Mouse (Mus musculus) c-Kit-negative CD71-positive TER-119-positive erythroid progenitor cells, embryonic 14.5 days (primary cell): ENCODE measurements at regions not wholly inside any gene's neighbourhood (a gene's known extent, or its start where the extent isn't known, plus 50 kb on each side); places are given as distances from the start of the nearest gene placed in this dataset.

Experiments used
- DNase-seq: peaks from one replicate; pipeline ENCODE4 v3.0.0-alpha.2; 2013; ENCODE audit warnings: low read depth, low spot score

DNA sequence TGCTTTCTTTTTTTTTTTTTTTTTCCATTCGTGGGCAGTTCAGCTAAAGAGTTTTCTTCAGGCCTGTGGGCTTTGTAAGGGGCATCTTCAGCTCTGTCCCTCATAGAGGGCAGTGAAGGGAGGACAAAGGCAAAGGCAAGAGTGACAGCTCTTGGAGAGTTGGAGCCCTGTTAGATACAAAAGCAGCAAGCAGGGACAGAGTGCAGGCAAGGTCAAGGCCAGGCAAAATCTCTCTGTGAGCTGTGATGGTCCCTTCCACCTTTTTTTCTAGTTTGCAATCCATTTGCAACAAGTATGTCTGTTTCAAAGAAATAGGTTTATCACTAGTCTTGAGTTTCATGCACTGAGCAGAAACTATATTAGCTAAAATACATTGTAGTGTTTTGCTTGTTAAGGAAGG is 86.2 kb upstream of the P2ry1 start:
- DNase-seq, result no peak

DNA sequence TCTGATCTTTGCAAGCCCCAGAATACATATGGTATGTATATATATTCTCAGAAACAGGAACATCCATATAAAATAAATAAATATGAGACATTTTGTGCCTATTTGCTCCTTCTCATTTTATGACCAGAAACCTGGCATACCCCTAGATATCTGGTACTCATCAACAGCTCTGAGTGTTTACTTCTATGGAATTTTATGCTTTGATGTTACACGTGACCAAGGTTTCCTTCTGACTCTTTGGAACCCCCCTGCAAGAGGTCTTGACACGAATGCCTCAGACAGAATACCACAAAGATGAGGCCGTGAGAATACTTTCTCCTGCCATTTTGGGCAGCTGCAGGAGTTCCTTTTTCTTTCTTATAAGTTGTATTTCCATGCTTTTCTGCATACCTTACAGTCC is 85.3 kb upstream of the P2ry1 start:
- no peak for DNase-seq

DNA sequence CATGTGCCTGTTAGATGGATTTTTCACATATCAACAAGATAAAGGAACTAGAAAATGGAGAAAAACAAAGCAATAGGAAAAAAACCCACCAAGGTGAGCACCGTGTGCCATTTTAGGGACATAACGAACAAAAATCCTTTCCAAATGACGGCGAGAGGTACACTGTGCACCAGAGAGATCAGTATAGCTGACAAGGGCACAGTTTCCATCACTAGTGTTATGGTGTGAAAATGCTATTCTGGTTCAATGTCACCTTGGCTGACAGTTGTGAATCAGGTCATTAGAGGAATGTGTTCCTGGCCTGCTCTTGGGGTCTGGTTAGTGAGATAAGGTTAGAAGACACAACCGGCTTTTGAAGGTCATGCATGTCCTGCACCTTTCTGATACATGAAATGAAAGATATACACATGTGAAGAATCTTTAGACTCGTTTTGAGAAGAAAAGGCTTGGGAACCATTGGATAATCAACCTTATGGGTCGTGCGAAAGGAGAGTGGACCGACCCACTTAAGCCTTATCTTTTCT is 76.5 kb upstream of the P2ry1 start:
- no peak for DNase-seq

DNA sequence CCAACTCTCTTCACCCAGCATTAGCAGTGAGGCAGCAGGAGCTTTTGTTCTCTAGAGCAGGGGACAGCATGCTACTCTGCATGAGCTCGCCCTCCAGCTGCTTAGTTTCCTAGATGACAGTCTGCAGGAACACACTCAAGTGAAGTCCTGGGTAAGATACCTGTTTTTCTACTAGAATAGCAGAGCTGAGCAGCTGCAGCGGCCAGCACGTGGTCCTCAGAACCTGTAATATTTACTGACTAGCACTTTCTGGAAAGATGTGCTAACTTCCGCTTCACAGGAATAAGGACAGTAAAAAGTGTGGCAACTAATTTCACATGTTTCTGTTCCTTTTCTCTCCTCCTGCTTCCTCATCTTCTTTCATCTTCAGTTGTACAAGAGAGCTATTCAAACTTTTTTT is 73.7 kb upstream of the P2ry1 start:
- no peak for DNase-seq

DNA sequence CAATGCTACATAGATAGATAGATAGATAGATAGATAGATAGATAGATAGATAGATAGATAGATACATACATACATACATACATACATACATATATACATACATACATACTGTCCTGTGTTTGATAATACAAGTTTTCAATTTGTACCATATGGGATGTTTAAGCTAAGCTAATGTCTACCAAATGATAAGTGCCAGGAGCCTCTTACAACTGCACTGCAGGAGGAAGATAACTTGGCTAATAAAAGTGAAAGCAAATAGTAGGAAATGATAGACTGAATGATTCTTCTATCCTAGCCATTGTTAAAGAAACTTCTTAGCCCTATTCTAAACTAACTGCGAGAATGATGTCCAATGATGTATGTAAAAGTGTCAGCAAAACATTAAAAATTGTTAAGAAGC is 68.1 kb upstream of the P2ry1 start:
- no peak for DNase-seq

DNA sequence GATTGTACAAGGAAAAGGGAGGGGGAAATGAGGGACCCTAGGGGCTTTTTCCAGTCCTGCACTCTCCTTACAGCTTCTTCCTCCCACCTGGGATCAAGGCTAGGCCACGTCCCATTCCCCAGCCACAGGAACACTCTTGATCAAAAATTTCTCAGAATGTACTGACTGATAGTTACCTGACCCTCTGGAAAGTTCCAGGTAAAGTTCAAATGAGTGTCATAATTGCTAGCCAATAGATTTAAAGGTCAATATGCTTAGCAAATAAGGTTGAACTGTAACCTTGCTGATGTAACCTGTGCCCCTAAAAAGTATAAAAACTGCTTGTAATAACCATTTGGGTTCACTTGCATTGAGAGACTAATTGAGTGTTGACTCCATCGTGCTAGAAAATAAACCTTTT is 61.1 kb upstream of the P2ry1 start:
- DNase-seq, result no peak

DNA sequence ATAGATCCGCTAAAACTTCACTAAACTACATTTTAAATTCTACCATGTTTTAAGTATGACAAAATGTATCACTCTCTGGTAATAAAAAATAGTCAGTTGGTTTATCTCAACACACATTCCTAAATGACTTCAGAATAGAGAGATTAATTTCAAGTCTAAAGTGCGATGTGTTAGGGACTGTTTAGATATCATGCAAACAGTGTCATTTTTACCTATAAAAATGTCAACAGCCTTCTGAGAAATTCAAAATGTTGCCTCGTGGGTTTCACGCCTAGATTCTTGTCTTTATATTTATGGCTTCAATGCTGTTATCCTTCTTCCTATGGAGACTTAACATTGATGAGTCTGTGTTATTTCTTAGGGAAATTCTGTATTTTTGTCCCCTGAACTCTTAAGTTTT is 53.7 kb upstream of the P2ry1 start:
- DNase-seq, result no peak
